Mouse (Mus musculus) cerebellum, adult 2 months (tissue): Measurements from ENCODE around the gene Cant1.

Experiments used
- CTCF ChIP-seq: fragments of 200-500 bp; IDR thresholded peaks from 2 replicates; pipeline ENCODE4 v1.5.1; 2011; ENCODE audit warnings: low read depth, mild to moderate bottlenecking, control low read depth, low read length, moderate library complexity, borderline replicate concordance; ENCODE audit not compliant: insufficient read depth
- POLR2A ChIP-seq: fragments of 200-500 bp; IDR thresholded peaks from 2 replicates; pipeline ENCODE4 v1.6.1; 2011; ENCODE audit warnings: low read length, control low read depth, borderline replicate concordance; ENCODE audit not compliant: insufficient read depth

GRCm38 (mm10) chr11:118428944-118429709, 10.2 kb upstream of the Cant1 start:
- no peak for TF ChIP-seq POLR2A
- TF ChIP-seq CTCF: no peak
